Mouse (Mus musculus): ENCODE results near the gene Pkp4. TPM values are rescaled to one million over a fixed set of nuclear protein-coding genes. Genes with fewer than 3 reads are reported as not detected.

The Pkp4 gene
- total RNA-seq, 2 experiments from 2014 or later, result 202 to 221 TPM

DNA sequence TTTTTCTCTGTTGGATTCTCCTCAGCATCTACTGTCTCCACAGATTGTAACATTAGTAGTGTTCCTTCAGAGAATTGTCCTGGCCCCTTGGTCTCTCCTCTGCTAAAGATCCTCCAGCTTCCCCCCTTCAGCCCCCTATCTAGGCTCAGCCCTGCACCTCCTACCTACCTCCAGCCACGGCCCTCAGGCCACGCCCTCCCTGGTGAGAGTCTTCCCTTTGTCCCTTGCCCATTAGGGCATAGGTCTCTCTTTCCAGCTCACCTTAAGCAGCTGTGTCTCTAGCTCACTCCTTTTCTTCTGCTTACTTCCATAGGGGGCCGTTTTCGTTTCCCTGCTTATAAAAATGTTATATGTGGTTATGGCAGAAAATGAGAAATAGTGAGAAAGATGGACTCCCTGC is 22.9 kb downstream of the Pkp4 start:
- no peak for DNase-seq (ENCODE audit: low spot score in 2 of 2)

- no peak for DNase-seq (ENCODE audit: low spot score in 2 of 2)
Observed at GRCm38 (mm10) chr2:59184107-59185064, 23.7 kb downstream of the Pkp4 start.

DNA sequence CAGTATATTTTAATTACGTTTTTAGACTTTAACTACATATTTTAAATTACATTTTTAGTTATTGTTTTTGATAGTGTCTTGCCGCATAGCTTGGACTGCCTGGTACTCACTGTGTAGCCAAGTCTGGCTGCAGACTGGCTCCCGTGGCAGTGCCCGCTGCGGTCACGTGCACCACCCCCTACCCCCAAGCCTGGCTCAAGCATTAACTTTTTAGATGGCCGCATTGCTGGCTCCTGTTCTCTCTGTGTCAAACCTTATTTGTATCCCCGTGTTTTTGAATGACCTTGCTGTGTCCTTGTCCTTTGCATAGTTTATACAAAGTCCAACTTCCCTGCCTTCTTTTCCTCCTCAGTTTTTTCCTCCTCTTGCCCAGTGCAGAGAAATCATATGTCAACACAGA is 25.5 kb downstream of the Pkp4 start:
- DNase-seq (ENCODE audit: low spot score in 2 of 2), result no peak

DNA sequence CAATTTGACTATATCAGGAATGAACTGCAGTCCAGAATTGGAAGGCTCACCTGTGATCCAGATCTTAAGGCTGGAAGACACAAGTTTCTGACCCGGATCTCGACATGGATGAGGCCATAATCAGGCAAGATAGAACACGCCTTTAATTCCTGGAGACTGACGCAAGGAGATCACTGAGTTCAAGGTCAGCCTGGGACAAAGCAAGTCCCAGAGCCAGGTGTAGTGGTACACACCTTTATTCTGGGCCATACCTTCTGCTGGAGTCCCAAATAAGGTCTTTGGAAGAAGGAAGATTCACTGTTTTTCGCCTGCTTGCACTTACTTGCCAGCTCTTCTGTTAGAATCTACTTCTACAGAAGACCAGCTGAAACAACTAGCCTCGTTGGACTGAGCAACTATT is 26.3 kb downstream of the Pkp4 start:
- DNase-seq (ENCODE audit: low spot score in 2 of 2), result no peak

DNA sequence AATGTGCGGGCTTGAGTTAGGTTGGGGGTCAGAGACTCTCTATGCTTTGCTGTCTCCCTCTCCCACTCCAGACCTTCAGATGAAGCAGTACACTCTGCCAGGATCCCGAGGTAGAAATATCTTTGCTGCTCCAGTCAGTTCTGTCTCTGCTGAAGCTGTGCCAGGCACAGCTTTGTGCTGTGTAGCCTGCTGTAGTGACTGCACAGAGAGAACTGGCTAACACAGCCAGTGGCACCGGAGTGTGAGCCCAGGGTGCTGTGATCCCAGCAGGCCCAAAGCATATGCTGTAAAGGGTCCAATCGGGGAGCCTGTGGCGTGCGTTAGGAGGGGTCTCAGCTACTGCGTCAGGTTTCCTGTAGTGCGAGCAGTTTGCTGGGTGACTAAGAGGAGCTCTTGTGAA is 27.7 kb downstream of the Pkp4 start:
- DNase-seq (ENCODE audit: low spot score in 2 of 2), result no peak

- DNase-seq (ENCODE audit: low spot score in 2 of 2), result no peak
Observed at GRCm38 (mm10) chr2:59189661-59190185, 29.1 kb downstream of the Pkp4 start.

DNA sequence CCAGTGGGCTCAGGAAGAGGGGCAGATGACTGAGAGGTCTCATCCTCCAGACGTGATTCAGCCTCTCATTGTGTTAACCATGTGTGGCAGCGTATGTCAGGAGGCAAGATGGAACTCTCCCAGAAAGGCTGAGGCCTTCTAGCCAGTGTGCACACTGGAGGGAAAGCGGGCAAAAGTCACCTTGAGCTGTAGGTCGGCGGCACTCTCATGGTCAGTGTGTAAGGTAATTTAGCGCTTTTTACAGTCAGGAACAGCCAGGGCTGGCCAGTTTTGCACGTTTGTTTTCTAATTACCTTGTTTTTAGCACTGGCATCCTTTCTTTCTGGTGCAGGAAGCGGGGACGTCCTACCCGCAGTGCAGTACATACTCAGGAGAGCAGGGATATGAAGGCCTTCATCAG is 29.5 kb downstream of the Pkp4 start:
- DNase-seq (ENCODE audit: low spot score in 2 of 2), result no peak

DNA sequence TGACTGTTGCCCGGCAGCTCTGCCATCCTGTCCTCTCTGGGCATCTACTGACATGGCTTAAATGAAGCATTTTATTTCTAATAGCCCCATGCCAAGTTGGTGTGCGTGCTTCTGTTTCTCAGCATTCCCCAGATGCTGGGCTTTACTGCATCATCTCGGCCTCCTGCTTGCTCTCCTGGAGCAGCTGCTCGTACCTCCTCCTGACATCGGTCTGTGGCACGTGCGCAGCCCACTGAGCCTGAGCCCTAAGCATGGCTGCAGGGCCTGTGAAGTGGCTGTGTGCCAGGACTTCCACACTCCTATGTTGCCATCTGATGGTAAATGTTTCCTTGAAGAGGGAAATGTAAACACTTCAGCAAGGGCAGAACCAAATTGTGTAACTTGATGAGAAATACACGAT is 30.8 kb downstream of the Pkp4 start:
- DNase-seq (ENCODE audit: low spot score in 2 of 2), result no peak

DNA sequence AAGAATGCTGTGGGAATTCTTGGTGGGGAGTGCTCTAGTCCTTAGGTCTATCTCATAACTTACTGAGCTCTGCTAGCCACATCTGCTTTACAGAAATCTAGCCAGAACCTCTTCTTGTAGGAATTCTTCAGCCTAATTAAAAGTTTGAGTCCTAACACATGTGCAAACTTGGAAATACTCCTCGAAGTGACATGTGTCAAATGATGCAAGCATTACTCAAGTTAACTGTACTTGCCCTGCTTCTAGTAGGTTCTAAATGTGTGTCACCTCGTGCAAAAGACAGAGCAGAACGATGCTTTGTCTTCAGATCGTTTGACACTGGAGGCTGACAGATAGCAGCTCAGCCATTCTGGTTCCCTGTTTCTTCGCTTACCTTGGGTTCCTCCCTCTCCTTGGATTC is 32.5 kb downstream of the Pkp4 start:
- DNase-seq (ENCODE audit: low spot score in 2 of 2), result no peak

DNA sequence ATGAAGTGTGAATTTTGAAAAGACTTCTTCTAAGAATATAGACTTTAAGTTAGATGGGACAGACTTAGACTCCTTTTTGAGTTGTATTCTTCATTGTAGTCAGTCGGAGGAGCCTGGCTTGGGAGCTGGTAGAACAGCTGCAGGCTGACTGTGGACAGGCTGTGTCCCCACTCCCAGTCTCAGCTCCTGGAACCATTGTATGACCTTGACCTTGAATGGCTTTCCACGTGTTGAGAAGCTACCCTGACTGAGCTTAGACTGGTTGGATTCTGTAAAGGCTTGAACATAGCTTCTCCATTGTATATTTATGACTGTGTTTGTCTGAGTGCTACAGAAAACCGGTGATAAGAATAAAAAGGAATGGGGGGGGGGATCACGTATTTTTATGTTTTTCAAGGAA is 36.5 kb downstream of the Pkp4 start:
- no peak for DNase-seq (ENCODE audit: low spot score in 2 of 2)

DNA sequence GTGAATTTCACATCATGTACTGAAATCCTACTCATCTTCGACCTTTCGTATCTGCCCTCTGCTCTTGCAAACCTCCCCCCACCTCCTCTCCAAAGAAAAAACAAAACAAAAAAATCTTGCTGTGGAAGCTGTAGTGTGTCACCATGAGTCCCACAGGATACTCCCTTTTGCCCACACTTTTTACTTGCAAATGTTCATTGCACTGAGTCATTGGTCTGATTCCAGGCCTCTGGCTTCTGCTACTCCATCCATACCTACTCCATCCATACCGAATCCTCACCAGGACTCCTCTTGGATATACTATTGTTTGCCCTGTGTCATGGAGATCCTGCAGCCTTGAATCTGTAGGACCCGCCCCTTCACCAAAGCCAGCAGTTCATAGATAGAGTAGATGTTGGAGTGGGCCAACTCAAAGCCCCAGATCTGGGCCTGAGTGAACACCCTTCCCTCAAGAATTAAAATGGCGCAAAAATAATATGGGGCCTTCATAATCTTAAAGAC is 38.9 kb downstream of the Pkp4 start:
- no peak for DNase-seq (ENCODE audit: low spot score in 2 of 2)

- peak in 1 of 2 experiments; percentile 0 for DNase-seq (ENCODE audit: low spot score in 2 of 2)
Observed at GRCm38 (mm10) chr2:59200511-59200910, 39.9 kb downstream of the Pkp4 start.

GRCm38 (mm10) chr2:59202930-59203329 is 42.3 kb downstream of the Pkp4 start:
- no peak for DNase-seq (ENCODE audit: low spot score in 2 of 2)

DNA sequence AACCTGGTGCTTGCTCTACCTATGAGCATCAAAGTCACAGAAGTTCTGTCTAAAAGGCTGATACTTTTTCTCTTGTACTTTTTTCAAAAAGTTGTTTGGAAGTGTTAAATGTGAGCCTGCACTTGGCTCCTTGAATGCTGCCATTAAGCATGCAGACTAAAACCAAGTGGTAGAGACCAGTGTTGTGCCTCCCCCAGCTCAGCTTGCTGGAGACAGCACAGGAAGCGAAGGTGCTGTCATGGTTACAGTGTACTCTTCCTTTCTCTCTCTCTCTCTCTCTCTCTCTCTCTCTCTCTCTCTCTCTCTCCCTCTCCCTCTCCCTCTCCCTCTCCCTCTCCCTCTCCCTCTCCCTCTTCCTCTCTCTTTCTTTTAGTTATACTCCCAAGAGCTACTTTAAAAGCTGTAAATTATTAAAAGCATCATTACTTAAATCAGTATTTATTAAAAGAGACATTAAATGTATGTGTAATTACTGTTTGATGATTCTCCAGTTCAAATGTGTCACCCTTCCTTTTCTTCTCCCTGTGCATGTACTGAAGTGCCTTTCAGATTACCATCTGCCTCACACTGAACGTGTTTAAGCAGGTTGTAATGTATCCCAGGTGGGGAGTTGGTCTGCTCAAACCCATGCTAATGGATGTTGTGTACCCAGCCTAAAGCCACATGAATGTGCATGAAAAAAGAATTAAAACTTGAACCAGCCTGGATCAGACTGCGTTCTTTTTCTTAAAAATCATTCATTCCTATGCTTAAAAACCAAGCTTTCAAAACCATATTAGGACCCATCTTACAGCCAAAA is 43.2 kb downstream of the Pkp4 start:
- no peak for DNase-seq (ENCODE audit: low spot score in 2 of 2)

DNA sequence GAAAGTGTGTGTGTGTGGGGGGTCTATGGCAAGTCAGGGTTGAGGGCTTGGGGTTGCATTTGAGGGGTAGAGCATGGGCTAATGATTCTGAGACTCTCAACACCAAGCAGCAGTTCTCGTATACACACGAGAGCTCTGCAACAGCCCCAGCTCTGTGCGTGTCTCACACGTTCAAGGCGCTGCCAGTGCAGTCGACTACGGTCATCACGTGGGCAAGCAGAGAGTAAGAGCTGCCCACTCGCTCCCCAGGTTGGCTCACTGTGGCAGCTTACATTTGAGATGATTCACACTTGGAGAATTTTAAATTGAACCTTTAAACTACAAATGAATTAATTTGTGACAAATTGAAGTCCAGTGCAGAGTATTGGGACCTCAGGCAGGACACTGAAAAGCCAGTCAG is 44.4 kb downstream of the Pkp4 start:
- DNase-seq (ENCODE audit: low spot score in 2 of 2), result peak; percentile 41 to 48

- no peak for DNase-seq (ENCODE audit: low spot score in 2 of 2)
Observed at GRCm38 (mm10) chr2:59206190-59206589, 45.5 kb downstream of the Pkp4 start.

- no peak for DNase-seq (ENCODE audit: low spot score in 2 of 2)
Observed at GRCm38 (mm10) chr2:59207240-59207639, 46.6 kb downstream of the Pkp4 start.

DNA sequence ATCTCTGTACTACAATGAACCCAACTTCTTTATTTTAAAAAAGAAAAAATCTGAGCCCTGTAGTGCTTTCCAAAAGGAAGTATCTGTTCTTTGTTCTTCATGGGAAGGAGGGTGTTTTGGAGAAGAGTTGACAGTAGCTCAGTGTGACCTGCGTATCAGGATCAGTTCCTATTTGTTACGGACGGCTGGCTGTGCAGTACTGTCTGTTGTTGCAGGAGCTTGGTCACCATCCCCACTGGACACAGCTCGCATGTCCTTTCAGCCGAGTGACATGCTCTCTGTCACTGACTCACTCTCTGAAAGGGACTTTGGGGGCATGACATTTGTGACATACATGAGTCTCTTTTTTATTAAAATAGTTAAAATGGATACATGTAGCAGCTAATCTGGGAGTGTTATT is 47.1 kb downstream of the Pkp4 start:
- no peak for DNase-seq (ENCODE audit: low spot score in 2 of 2)

GRCm38 (mm10) chr2:59208276-59208675 is 47.6 kb downstream of the Pkp4 start:
- DNase-seq (ENCODE audit: low spot score in 2 of 2), result no peak

- no peak for DNase-seq (ENCODE audit: low spot score in 2 of 2)
Observed at GRCm38 (mm10) chr2:59211051-59211450, 50.4 kb downstream of the Pkp4 start.

DNA sequence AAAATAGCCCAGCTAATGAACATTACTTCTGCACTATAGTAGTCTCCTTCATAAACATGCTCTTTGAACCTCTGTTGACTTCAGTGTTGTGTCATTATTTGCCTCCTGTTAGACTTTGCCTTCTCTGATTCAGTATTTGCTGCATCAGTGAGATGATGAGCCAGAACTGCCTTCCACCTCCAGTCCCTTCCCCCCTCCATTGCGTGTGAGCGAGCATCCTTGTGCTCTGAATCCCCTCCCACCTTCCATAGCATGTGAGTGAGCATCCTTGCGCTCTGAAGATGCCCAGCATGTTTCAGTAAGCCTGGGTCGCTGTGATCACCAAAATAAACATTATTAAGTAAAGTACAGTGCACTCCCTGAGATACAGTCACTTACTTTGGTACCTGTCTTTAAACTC is 51.8 kb downstream of the Pkp4 start:
- DNase-seq (ENCODE audit: low spot score in 2 of 2), result no peak

GRCm38 (mm10) chr2:59212846-59213245 is 52.2 kb downstream of the Pkp4 start:
- DNase-seq (ENCODE audit: low spot score in 2 of 2), result no peak

All from left cerebral cortex, adult 18-20 months (tissue).